Mouse (Mus musculus) common myeloid progenitor, adult 5-6 weeks (primary cell): ENCODE measurements around the gene Gm20825. TPM values are rescaled to one million over a fixed set of nuclear protein-coding genes. Genes with fewer than 3 reads are reported as not detected.
"Not testable (repeated sequence)": the region's sequence is repeated elsewhere in the genome, so short reads cannot be mapped to it uniquely, and the experiment has no call there.

Source experiments
- ATAC-seq: replicated peaks from 2 replicates; pipeline ENCODE4 v1.8.0; 2016; ENCODE audit warnings: low read depth, mild to moderate bottlenecking, moderate TSS enrichment, inconsistent platforms; ENCODE audit not compliant: poor library complexity, severe bottlenecking
- total RNA-seq: library from RNA; stranded (forward); fragments of 200-1000, 187-1606 nt; gene quantifications from 2 replicates; pipeline ENCODE4 v1.2.3, GENCODE M21; 2017

Gm20825 gene
- total RNA-seq: not detected in 2 replicates

GRCm38 (mm10) chrY:8071407-8071806 lies at the start of gene Gm20825:
Gene Gm20825 (minus strand): TSS chrY:8071507.
- ATAC-seq: not testable (repeated sequence)

Other genes starting within 250 kb of the Gm20825 start
- gene Gm29049, start 74.3 kb downstream of the Gm20825 start, total RNA-seq: not detected in 2 replicates
- not detected in 2 replicates for gene Gm20824, start 186.4 kb upstream of the Gm20825 start, total RNA-seq